Mouse (Mus musculus) neural tube, embryonic 11.5 days (tissue): ENCODE results near the gene Rab11fip5. TPM values are rescaled to one million over a fixed set of nuclear protein-coding genes. Genes with fewer than 3 reads are reported as not detected.

ENCODE experiments used
- microRNA-seq: library from miRNA; unstranded; fragments of <30 nt; microRNA quantifications from one replicate; pipeline ENCODE4, GENCODE M21; 2016
- polyA plus RNA-seq: library from polyadenylated mRNA; unstranded; fragments of >200 nt; fragmentation: Nextera tagmentation; extraction: Ambion mirVana; gene quantifications from 2 replicates; pipeline ENCODE4 v1.2.1, GENCODE M21; 2014

Rab11fip5 gene
- polyA plus RNA-seq, 1 experiment from 2014 or later, result 4.4 TPM

Small RNA genes lying within 50 kb of the gene (microRNA-seq; reads per million reads assigned to microRNA genes)
- gene Mir705, result not detected

Other genes starting within 250 kb of the Rab11fip5 start
- 46.8 and 52.4 TPM in 2 replicates for gene Spr, start 236.9 kb downstream of the Rab11fip5 start, polyA plus RNA-seq
- gene Emx1, start 187.2 kb downstream of the Rab11fip5 start, polyA plus RNA-seq, result not detected in 2 replicates
- gene Sfxn5, start 41.2 kb downstream of the Rab11fip5 start, polyA plus RNA-seq, result 5.5 and 5.7 TPM in 2 replicates
- not detected in 2 replicates for gene Noto, start 49.3 kb upstream of the Rab11fip5 start, polyA plus RNA-seq
- gene Smyd5, start 57.4 kb upstream of the Rab11fip5 start, polyA plus RNA-seq, result 52.8 and 56.9 TPM in 2 replicates
- 712 and 739 TPM in 2 replicates for gene Cct7, start 76.9 kb upstream of the Rab11fip5 start, polyA plus RNA-seq
- gene Pradc1, start 77.3 kb upstream of the Rab11fip5 start, polyA plus RNA-seq, result 26.8 and 28.0 TPM in 2 replicates
- 0.78 and 1.1 TPM in 2 replicates for gene Fbxo41, start 128.4 kb upstream of the Rab11fip5 start, polyA plus RNA-seq
- not detected in 2 replicates for gene Egr4, start 139.0 kb upstream of the Rab11fip5 start, polyA plus RNA-seq
- gene Alms1, start 212.9 kb upstream of the Rab11fip5 start, polyA plus RNA-seq, result 6.8 and 7.0 TPM in 2 replicates